Mouse (Mus musculus): ENCODE measurements around the gene Stk32b.

GRCm38 (mm10) chr5:37427210-37427609 lies 289.8 kb downstream of the Stk32b start:
- TF ChIP-seq CTCF (IDR thresholded peaks at IDR 0.05; ENCODE audit: borderline replicate concordance, extremely low read depth, insufficient read depth, insufficient read length) (no peak), POLR2A (IDR thresholded peaks at IDR 0.05; ENCODE audit: borderline replicate concordance, extremely low read depth, insufficient read depth, insufficient read length, poor library complexity, severe bottlenecking) (no peak)

Measured in brain, embryonic 14.5 days (tissue).